Mouse (Mus musculus): ENCODE results near the gene Ugdh.
A peak's percentile ranks its signal among the peaks of the same experiment; 100 is the strongest.
"Not testable (repeated sequence)": the region's sequence is repeated elsewhere in the genome, so short reads cannot be mapped to it uniquely, and the experiment has no call there.

Gene Ugdh

GRCm38 (mm10) chr5:65435806-65436561 lies at the start of gene Ugdh:
Ugdh (minus strand) TSS chr5:65435949.
- DNase-seq (ENCODE audit: low spot score in 2 of 2), result peak; percentile 80 to 93

- no peak for DNase-seq (ENCODE audit: low spot score in 2 of 2)
Observed at GRCm38 (mm10) chr5:65482996-65483395, 47.2 kb upstream of the Ugdh start.

GRCm38 (mm10) chr5:65480511-65480910 lies 44.8 kb upstream of the Ugdh start:
- DNase-seq (ENCODE audit: low spot score in 2 of 2), result no peak

- no peak for DNase-seq (ENCODE audit: low spot score in 2 of 2)
Observed at GRCm38 (mm10) chr5:65479681-65480445, 44.1 kb upstream of the Ugdh start.

- no peak for DNase-seq (ENCODE audit: low spot score in 2 of 2)
Observed at GRCm38 (mm10) chr5:65478224-65478623, 42.5 kb upstream of the Ugdh start.

- DNase-seq (ENCODE audit: low spot score in 2 of 2), result not testable (repeated sequence)
Observed at GRCm38 (mm10) chr5:65476739-65477138, 41.0 kb upstream of the Ugdh start.

GRCm38 (mm10) chr5:65475806-65476205 lies 40.1 kb upstream of the Ugdh start:
- DNase-seq (ENCODE audit: low spot score in 2 of 2), result no peak

GRCm38 (mm10) chr5:65469766-65470165 lies 34.0 kb upstream of the Ugdh start:
- DNase-seq (ENCODE audit: low spot score in 2 of 2), result no peak

GRCm38 (mm10) chr5:65466911-65467310 lies 31.2 kb upstream of the Ugdh start:
- no peak for DNase-seq (ENCODE audit: low spot score in 2 of 2)

- DNase-seq (ENCODE audit: low spot score in 2 of 2), result no peak
Observed at GRCm38 (mm10) chr5:65460361-65460760, 24.6 kb upstream of the Ugdh start.

- DNase-seq (ENCODE audit: low spot score in 2 of 2), result no peak
Observed at GRCm38 (mm10) chr5:65459454-65459853, 23.7 kb upstream of the Ugdh start.

GRCm38 (mm10) chr5:65457846-65458245 lies 22.1 kb upstream of the Ugdh start:
- DNase-seq (ENCODE audit: low spot score in 2 of 2), result no peak

GRCm38 (mm10) chr5:65457086-65457827 lies 21.5 kb upstream of the Ugdh start:
- no peak for DNase-seq (ENCODE audit: low spot score in 2 of 2)

- DNase-seq (ENCODE audit: low spot score in 2 of 2), result no peak
Observed at GRCm38 (mm10) chr5:65454771-65455170, 19.0 kb upstream of the Ugdh start.

GRCm38 (mm10) chr5:65448941-65449340 lies 13.2 kb upstream of the Ugdh start:
- no peak for DNase-seq (ENCODE audit: low spot score in 2 of 2)

GRCm38 (mm10) chr5:65447826-65448225 lies 12.1 kb upstream of the Ugdh start:
- DNase-seq (ENCODE audit: low spot score in 2 of 2), result no peak

- DNase-seq (ENCODE audit: low spot score in 2 of 2), result no peak
Observed at GRCm38 (mm10) chr5:65446756-65447155, 11.0 kb upstream of the Ugdh start.

- no peak for DNase-seq (ENCODE audit: low spot score in 2 of 2)
Observed at GRCm38 (mm10) chr5:65444981-65445380, 9.2 kb upstream of the Ugdh start.

- DNase-seq (ENCODE audit: low spot score in 2 of 2), result no peak
Observed at GRCm38 (mm10) chr5:65438041-65438440, 2.3 kb upstream of the Ugdh start.

GRCm38 (mm10) chr5:65435363-65435805 lies 365 bp downstream of the Ugdh start:
- no peak for DNase-seq (ENCODE audit: low spot score in 2 of 2)

GRCm38 (mm10) chr5:65434471-65435362 lies 1.0 kb downstream of the Ugdh start:
- DNase-seq (ENCODE audit: low spot score in 2 of 2), result no peak

Measured in cerebellum, postnatal 4 days (tissue).